Mouse (Mus musculus) frontal cortex, postnatal 36 days (tissue): ENCODE results near the gene Nhsl2.
"Not testable (repeated sequence)": the region's sequence is repeated elsewhere in the genome, so short reads cannot be mapped to it uniquely, and the experiment has no call there.

Experiments used
- DNase-seq, 2 experiments: peaks; one replicate each; pipeline ENCODE4 v3.0.0; 2022; ENCODE audit warnings: low spot score in 2 of 2

The Nhsl2 gene

DNA sequence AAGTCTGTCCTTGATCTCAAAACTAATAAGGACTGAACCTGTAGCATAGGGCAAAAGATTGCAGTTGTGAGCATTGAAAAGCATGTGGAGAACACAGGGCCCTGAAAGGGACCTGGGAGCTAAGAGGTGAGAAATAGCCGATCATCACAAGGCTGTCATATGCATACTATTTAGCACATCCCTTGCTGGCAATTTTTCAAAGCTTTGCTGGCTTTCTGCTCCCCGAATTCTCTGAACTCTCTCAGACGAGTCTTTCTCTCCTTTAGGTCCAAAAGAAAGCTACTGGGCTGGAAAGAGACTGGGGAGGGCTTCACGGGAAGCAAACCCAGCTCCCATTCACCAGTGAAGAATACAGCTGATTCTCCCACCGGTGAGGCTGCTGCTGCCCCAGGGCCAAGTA, 233.2 kb downstream of the Nhsl2 start:
- no peak for DNase-seq

DNA sequence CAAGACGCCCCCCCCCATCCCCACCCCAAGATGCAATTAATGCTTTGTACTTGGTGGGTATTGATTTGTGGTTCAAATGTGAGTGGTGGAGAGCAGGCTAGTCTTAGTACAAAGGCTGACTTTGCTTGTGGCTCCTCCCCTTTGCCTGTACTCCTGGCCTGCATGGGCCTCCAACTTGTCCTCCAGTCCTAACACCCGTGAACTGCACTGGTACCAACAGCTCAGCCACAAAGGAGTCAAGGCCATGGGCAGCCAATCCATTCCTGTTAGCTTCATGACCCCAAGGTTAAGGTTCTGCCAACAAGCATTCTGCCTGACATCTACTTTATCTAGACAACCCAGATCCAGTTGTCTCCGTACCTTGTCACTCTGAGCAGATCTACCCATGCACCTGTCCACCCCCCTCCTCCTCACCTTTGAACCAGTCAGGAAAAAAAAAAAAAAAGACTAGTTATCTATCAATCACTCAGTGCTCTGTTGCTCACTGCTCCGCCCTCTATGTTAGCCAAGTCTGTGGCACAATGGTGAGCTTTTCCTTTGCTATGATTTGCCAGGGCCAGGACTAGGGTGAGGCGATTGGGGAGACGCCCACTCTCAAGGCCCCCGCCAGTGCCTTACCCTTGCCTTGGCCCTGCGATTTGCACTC, 236.7 kb downstream of the Nhsl2 start:
- no peak for DNase-seq

DNA sequence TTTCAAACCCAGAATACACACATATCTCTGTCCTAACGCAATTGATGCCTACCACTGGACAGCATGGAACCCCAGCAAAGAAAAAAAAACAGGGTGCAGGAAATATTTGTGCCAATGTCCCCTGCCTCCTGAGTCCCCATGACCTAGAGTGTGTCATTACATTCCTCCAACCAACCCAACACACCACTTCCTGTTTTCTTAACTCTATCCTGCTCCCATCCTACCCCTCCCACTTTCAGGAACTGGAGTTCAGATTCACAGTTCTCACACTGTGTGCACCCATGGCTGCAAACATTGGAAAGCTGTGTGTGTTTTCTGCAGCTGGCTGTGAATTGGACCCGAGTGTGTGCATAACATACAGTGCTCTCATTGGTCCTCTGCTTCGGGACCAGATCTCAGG, 241.4 kb downstream of the Nhsl2 start:
- DNase-seq = no peak

GRCm38 (mm10) chrX:102094381-102094904, 245.3 kb downstream of the Nhsl2 start:
- no peak for DNase-seq

DNA sequence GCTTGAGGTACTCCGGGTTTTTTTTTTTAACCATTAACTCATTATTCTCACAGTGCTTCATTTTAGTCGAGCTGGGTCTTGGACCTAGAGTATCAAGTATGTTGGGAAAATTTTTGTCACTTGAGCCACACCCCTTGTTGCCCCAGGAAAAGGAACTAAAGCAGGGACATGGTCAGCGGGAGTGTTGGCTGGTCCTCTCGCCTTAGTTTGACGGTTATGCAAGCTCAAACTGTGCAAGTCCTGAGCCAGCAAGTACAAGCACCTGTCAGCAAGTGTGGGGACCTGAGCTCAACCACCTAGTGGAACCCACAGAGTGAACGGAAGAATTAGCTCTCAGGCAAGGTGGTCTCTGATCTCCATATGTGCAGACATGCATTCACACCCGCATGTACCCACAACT, 252.7 kb downstream of the Nhsl2 start:
- DNase-seq = no peak

DNA sequence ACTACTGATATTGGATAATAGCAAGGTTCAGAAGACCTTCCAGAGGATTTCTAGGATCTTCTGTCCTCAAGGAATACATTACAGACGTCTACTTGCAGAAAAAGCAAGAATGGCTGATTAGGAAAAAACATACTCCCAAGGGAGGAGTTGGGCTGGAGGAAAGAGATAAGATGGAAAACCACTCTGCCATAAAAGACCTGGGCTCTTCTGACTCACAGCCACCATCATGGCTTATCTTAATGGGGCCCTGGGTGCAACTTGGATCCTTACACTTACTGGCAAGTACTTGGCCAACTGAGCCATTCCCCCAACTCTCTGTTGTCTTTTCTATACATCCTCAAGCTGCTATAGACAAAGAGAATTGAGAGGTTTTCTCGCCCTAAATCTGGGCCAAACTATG, 254.6 kb downstream of the Nhsl2 start:
- not testable (repeated sequence) for DNase-seq

GRCm38 (mm10) chrX:102109349-102109748, 260.2 kb downstream of the Nhsl2 start:
- DNase-seq = not testable (repeated sequence)

DNA sequence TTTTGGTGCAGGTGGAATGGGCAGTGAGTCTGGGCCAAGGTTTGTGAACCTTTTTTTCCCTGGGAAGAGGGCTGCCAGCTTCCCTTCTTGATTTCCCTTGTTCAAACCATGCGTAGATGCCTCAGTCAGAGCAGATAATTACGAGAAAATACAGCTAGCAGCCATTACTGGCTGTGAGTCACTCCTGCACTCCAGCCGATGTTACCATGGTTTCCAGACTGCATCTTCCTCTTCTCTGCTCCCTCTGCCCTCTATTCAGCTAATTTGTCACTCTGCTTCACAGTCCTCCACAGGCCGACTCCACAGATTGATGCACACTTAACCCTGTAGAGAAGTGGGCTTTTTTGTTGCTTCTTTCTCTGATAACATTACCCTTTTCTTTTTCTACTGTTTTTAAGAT, 266.5 kb downstream of the Nhsl2 start:
- DNase-seq = peak; percentile 6 to 20

- DNase-seq = peak; percentile 88 to 94
These were observed 270.1 kb downstream of the Nhsl2 start, which contains the start of gene Pin4 for GRCm38 (mm10) chrX:102119042-102119864. Gene Pin4, plus strand, starts transcription at chrX:102119447.

DNA sequence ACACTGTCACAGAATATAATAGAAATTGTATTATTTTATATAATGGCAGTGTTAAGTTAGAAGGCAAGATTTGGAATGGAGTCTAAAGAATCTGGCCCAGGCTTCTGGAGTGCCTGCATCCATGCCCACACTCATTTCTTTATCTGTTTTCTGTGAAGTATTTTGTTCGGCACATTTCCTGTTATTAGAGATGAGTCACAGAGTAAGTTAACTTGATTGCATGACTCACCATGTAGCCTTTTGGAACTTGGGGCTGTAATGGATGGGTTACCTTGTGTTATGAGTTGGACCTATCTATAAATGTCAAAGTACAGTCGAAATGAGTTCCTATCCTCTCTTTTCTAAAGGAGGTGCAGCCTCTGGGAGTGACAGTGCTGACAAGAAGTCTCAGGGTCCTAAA, 272.1 kb downstream of the Nhsl2 start:
- no peak for DNase-seq

- DNase-seq = no peak
These were observed 292.0 kb downstream of the Nhsl2 start for GRCm38 (mm10) chrX:102141157-102141556.
